Mouse (Mus musculus): Measurements from ENCODE around the gene Ppp6c. TPM values are rescaled to one million over a fixed set of nuclear protein-coding genes. Genes with fewer than 3 reads are reported as not detected.
"Not testable (repeated sequence)": the region's sequence is repeated elsewhere in the genome, so short reads cannot be mapped to it uniquely, and the experiment has no call there.

Ppp6c gene
- total RNA-seq (2014; rRNA removed) (47.6 and 57.2 TPM in 2 replicates), polyA plus RNA-seq (2015; fragmentation: Nextera tagmentation; extraction: Ambion mirVana) (51.1 and 54.5 TPM in 2 replicates)

DNA sequence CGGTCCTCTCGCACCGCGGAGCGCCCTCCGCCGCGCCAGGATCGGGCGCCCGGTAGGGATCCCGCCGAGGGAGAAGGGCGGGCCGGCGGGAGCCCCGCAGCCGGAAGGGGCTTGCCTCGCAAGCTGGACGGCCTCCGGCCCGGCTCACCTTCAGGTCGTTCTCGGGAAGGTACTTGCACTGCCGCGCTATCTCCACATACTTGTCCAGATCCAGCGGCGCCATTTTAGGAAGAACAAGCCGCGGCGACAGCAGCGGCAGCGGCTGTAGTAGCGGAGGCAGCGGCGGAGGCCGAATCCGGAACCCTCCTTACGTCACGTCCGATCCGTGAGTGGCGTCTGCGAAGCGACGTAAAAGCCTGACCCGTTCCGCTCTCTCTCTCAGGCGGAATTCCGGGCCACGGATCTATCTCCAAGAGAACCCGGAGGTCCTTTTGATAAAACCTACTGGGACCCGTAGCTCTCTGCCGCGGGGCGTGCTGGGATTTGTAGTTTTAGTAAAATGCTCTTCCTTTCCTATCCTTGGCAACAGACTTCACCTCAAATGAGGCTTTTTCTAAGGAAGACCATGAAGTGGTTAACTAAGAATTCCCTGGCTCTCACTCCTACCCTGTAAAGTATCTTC lies at the start of gene Ppp6c:
Gene Ppp6c, minus strand, starts transcription at position 433 of the 622 bp plus-strand sequence.
- Histone ChIP-seq H3K27ac (ENCODE audit: low read depth, low read length) (peak within 1 kb of the TSS; percentile 89), H3K4me3 (ENCODE audit: low read depth, low read length) (peak within 1 kb of the TSS; percentile 59), H3K36me3 (ENCODE audit: insufficient read depth) (no peaks in the 10 kb centered on the region), H3K27me3 (ENCODE audit: insufficient read depth, low read length) (no peaks in the 10 kb centered on the region), H3K4me1 (ENCODE audit: insufficient read depth) (peaks cover 14% of the 10 kb centered on the region; the same call in 1 of the 2 replicates), H3K9ac (peak within 1 kb of the TSS; percentile 65), H3K4me2 (ENCODE audit: low read depth) (peak within 1 kb of the TSS; percentile 57), H3K9me3 (ENCODE audit: low read length) (no peaks in the 10 kb centered on the region)
- WGBS = 1% methylated on average over 54 of the region's 56 CpGs
- peak; percentile 98 for DNase-seq
- TF ChIP-seq CTCF (IDR thresholded peaks at IDR 0.05; ENCODE audit: low read depth) = no peak
- ATAC-seq = peak; percentile 99

DNA sequence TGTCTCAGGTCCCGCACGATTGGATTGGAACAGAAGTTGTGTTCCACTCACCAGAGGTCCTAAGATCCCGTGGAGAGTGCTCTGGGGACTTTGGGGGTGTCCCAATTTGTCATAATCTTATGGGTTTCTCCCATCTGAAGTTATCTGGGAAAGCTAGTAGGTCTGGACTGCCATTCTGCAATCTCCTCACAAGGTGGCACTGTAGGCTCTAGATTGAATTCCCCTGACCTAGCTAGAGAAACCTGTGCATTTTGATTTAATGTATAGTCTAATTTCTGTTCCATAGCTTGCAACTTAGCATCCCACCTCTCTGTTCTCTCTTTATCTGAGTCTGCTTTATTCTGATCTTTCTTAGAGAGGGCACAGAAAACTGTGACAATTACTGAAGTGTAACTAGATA lies 42.1 kb upstream of the Ppp6c start:
- ATAC-seq = peak; percentile 29; the same call in 1 of the 2 replicates
- no peaks in the 10 kb centered on the region for H3K27me3 ChIP-seq (ENCODE audit: insufficient read depth, low read length)
- TF ChIP-seq CTCF (IDR thresholded peaks at IDR 0.05; ENCODE audit: low read depth) = peak; percentile 73
- no peak overlapping the region for H3K4me3 ChIP-seq (ENCODE audit: low read depth, low read length)
- H3K27ac ChIP-seq (ENCODE audit: low read depth, low read length) = no peak overlapping the region
- no peaks in the 10 kb centered on the region for H3K9me3 ChIP-seq (ENCODE audit: low read length)
- DNase-seq = peak; percentile 67
- H3K9ac ChIP-seq = no peak overlapping the region
- 57% methylated on average over 3 of the region's 3 CpGs for WGBS
- no peaks in the 10 kb centered on the region for H3K36me3 ChIP-seq (ENCODE audit: insufficient read depth)
- H3K4me2 ChIP-seq (ENCODE audit: low read depth) = no peak overlapping the region
- H3K4me1 ChIP-seq (ENCODE audit: insufficient read depth) = no peaks in the 10 kb centered on the region

DNA sequence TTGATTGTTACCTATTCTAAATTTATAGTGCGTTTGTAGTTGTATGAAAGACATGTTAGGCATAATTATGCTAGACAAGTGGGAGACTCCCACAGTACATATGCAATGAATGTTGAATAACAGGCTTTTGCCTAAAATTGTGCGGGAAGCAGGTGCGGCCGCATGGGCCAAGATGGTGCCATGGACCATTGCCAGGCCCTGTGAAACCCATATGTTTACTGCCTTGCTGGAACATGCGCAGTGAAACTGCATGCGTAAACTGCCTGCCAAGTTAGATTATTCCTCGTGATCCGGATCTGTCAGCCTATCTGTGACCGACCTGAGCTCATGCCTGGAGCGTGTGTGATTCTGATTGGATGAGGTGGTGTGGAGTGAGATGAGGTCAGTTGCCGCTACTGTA lies 26.0 kb upstream of the Ppp6c start:
- not testable (repeated sequence) for H3K4me1 ChIP-seq (ENCODE audit: insufficient read depth); H3K36me3 ChIP-seq (ENCODE audit: insufficient read depth); H3K9ac ChIP-seq; H3K27ac ChIP-seq (ENCODE audit: low read depth, low read length); H3K4me2 ChIP-seq (ENCODE audit: low read depth); H3K9me3 ChIP-seq (ENCODE audit: low read length); H3K27me3 ChIP-seq (ENCODE audit: insufficient read depth, low read length); H3K4me3 ChIP-seq (ENCODE audit: low read depth, low read length)
- WGBS = 62% methylated on average over 11 of the region's 11 CpGs
- DNase-seq = peak; percentile 81
- peak; percentile 91 for ATAC-seq

DNA sequence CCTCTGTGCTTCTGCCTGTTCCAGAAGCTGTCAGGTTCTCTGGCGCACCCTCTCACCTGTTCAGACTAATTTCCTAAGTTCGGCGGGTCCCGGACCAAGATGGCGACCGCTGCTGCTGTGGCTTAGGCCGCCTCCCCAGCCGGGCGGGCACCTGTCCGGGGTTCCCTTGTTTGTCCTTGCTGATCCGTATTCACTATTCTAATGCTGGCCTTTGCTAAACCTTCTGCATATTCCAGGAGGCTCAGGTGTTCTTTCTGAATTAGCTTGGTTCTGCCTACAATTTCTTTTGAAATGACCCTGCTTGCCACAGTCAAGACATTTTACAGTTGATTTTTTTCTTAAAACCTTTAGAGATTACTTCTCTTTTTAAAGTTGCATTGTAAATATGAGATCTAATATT lies 20.6 kb upstream of the Ppp6c start:
- not testable (repeated sequence) for DNase-seq; H3K27me3 ChIP-seq (ENCODE audit: insufficient read depth, low read length); H3K27ac ChIP-seq (ENCODE audit: low read depth, low read length); H3K9me3 ChIP-seq (ENCODE audit: low read length); H3K9ac ChIP-seq; H3K4me3 ChIP-seq (ENCODE audit: low read depth, low read length); H3K4me1 ChIP-seq (ENCODE audit: insufficient read depth); H3K36me3 ChIP-seq (ENCODE audit: insufficient read depth); ATAC-seq; H3K4me2 ChIP-seq (ENCODE audit: low read depth)
- WGBS = 93% methylated on average over 7 of the region's 11 CpGs

DNA sequence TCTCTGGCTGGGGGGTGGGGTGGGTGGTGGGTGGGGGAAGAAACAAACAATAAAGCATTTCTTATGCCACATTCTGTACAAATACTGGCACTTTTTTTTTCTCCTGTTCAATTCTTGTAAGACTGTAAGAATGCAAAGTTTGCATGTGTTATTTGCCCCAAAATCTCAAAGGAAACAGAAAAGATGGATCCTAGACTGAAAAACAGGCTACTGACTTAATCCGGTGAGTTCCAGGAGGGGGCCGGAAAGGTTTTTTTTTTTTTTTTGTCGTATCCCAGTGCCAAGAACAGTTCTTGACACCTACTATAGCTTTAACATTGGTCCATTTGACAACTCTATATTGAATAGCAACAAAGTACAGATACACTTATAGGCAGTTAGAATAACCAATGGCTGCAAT lies 480 bp upstream of the Ppp6c start:
- WGBS = 29% methylated on average over 3 of the region's 3 CpGs
- TF ChIP-seq CTCF (IDR thresholded peaks at IDR 0.05; ENCODE audit: low read depth) = no peak
- H3K9ac ChIP-seq = peak overlapping the region; percentile 65; the same call in 1 of the 2 replicates
- peak overlapping the region; percentile 89; the same call in 1 of the 2 replicates for H3K27ac ChIP-seq (ENCODE audit: low read depth, low read length)
- H3K4me1 ChIP-seq (ENCODE audit: insufficient read depth) = peaks cover 14% of the 10 kb centered on the region; the same call in 1 of the 2 replicates
- no peaks in the 10 kb centered on the region for H3K36me3 ChIP-seq (ENCODE audit: insufficient read depth)
- DNase-seq (no peak), ATAC-seq (no peak)
- H3K4me2 ChIP-seq (ENCODE audit: low read depth) = peak overlapping the region; percentile 50
- H3K27me3 ChIP-seq (ENCODE audit: insufficient read depth, low read length) = no peaks in the 10 kb centered on the region
- no peaks in the 10 kb centered on the region for H3K9me3 ChIP-seq (ENCODE audit: low read length)
- H3K4me3 ChIP-seq (ENCODE audit: low read depth, low read length) = peak overlapping the region; percentile 59

DNA sequence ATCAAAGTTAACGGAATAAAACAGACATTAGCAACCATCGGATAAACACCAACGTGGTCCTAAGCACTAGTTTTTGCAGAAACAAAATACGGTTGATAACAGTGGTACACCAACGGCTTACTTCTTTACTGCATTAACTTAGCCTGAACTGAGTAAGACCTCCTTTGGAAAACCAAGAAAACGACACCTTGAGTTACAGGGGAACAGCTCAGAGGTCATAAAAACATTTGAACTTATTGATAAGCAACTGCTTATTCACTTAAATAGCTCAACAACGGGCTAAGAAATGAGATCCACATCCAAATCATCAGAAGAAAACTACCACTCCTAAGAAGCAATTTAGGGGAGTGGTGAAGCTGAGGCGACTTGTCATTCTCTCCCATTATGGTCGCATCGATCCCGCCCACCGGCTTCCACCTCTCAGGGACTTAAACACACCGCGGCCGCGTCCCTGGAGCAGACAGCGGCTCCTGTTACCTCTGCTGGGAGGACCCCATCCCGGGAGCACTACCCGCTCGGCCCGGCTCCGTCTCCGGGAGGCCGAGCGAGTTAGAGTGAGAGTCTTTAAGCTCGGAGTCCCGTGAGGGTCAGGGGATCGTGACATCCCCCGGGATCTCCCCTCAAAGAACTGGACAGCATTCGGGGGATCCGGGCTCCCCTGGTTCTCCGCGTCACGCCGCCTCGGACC lies 776 bp downstream of the Ppp6c start:
- Histone ChIP-seq H3K4me1 (ENCODE audit: insufficient read depth) (peaks cover 14% of the 10 kb centered on the region; the same call in 1 of the 2 replicates), H3K27ac (ENCODE audit: low read depth, low read length) (peak overlapping the region; percentile 89), H3K4me2 (ENCODE audit: low read depth) (peak overlapping the region; percentile 57), H3K9ac (peak overlapping the region; percentile 65), H3K4me3 (ENCODE audit: low read depth, low read length) (peak overlapping the region; percentile 59)
- H3K27me3 ChIP-seq (ENCODE audit: insufficient read depth, low read length); H3K36me3 ChIP-seq (ENCODE audit: insufficient read depth); H3K9me3 ChIP-seq (ENCODE audit: low read length): not testable (repeated sequence)
- DNase-seq (peak; percentile 15), ATAC-seq (peak; percentile 26)
- WGBS = 6% methylated on average over 21 of the region's 36 CpGs

DNA sequence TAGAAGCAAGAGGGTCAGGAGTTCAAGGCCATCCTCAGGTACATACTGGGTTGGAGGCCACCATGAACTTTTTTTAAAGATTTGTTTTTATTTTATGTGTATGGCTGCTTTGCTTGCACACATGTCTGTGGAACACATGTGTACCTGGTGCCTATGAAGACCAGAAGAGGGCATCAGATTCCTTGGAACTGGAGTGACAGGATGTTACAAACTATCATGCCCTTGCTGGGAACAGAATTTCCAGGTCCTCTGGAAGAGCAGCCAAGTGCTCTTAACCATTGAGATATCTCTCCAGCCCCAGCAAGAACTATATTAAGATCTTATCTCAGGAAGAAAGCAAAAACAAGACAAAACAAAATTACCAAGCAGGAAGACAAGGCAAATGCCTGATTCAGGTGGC lies 1.6 kb downstream of the Ppp6c start:
- Histone ChIP-seq H3K4me2 (ENCODE audit: low read depth) (peak overlapping the region; percentile 57), H3K36me3 (ENCODE audit: insufficient read depth) (no peaks in the 10 kb centered on the region), H3K4me1 (ENCODE audit: insufficient read depth) (peaks cover 14% of the 10 kb centered on the region; the same call in 1 of the 2 replicates), H3K27ac (ENCODE audit: low read depth, low read length) (no peak overlapping the region), H3K9ac (no peak overlapping the region), H3K4me3 (ENCODE audit: low read depth, low read length) (0 out of 2 replicates have a peak overlapping the region, but pooled peaks have one; percentile 59), H3K27me3 (ENCODE audit: insufficient read depth, low read length) (no peaks in the 10 kb centered on the region), H3K9me3 (ENCODE audit: low read length) (no peaks in the 10 kb centered on the region)
- no peak for ATAC-seq
- peak; percentile 17; the same call in 1 of the 2 replicates for TF ChIP-seq CTCF (IDR thresholded peaks at IDR 0.05; ENCODE audit: low read depth)
- no peak for DNase-seq

Data from forebrain, postnatal 0 days (tissue).